Mouse (Mus musculus) CH12.LX (cell line): ENCODE measurements around the gene Grm2. TPM values are rescaled to one million over a fixed set of nuclear protein-coding genes. Genes with fewer than 3 reads are reported as not detected.

Experiments
- DNase-seq: peaks from one replicate; pipeline ENCODE4 v3.0.0-alpha.2; 2013; ENCODE audit errors: extremely low read depth
- H3K27ac ChIP-seq: 2 replicates; pipeline ENCODE4 v1.5.1; 2012; ENCODE audit warnings: low read depth, mild to moderate bottlenecking, control low read depth, moderate library complexity; ENCODE audit not compliant: insufficient read depth
- H3K27me3 ChIP-seq: replicated peaks from 2 replicates; pipeline ENCODE3; 2012; ENCODE audit warnings: inconsistent platforms
- H3K36me3 ChIP-seq, 2 experiments: replicated peaks in 1 of 2; 2 replicates each; pipeline versions ENCODE3 to v1.6.1; 2012; ENCODE audit warnings: inconsistent platforms in 1 of 2, low read length in 1 of 2, mild to moderate bottlenecking in 1 of 2, mixed read lengths in 1 of 2, moderate library complexity in 1 of 2; ENCODE audit not compliant: control insufficient read depth in 1 of 2, insufficient read depth in 1 of 2
- H3K4me1 ChIP-seq, 2 experiments: 2 replicates each; pipeline ENCODE4 v1.6.1; 2012; ENCODE audit warnings: inconsistent platforms in 1 of 2, moderate library complexity in 1 of 2; ENCODE audit not compliant: insufficient read depth in 2 of 2, control insufficient read depth in 1 of 2
- H3K4me2 ChIP-seq: 2 replicates; pipeline ENCODE4 v1.6.1; 2012; ENCODE audit warnings: low read depth, mild to moderate bottlenecking, control low read depth; ENCODE audit not compliant: poor library complexity, insufficient read depth, severe bottlenecking
- H3K4me3 ChIP-seq, 3 experiments: fragments of 150-350 bp in 1 of 3; sonication (generic) in 1 of 3; replicated peaks in 1 of 3; 2 replicates each; pipeline versions ENCODE3 to v1.5.1; 2011 to 2012; ENCODE audit warnings: low read depth in 2 of 3, low read length in 2 of 3, mild to moderate bottlenecking in 2 of 3, moderate library complexity in 2 of 3, control low read depth in 1 of 3, improper control_type of control experiment in 1 of 3, inconsistent platforms in 1 of 3, mixed read lengths in 1 of 3; ENCODE audit not compliant: poor library complexity in 1 of 3
- H3K79me2 ChIP-seq: replicated peaks from 2 replicates; pipeline ENCODE4 v1.6.1; 2012; ENCODE audit warnings: mild to moderate bottlenecking, moderate library complexity; ENCODE audit not compliant: control insufficient read depth, poor library complexity, insufficient read depth, severe bottlenecking; ENCODE audit errors: extremely low read depth
- H3K9ac ChIP-seq: 2 replicates; pipeline ENCODE4 v1.6.1; 2012; ENCODE audit warnings: low read depth, mild to moderate bottlenecking, control low read depth, moderate library complexity; ENCODE audit not compliant: insufficient read depth
- H3K9me3 ChIP-seq: replicated peaks from 2 replicates; pipeline ENCODE3; 2012; ENCODE audit warnings: low read length, inconsistent platforms, mixed read lengths
- BHLHE40 ChIP-seq: IDR thresholded peaks from 2 replicates; pipeline ENCODE4 v1.6.1; 2011; ENCODE audit warnings: mild to moderate bottlenecking, low read depth, low read length, improper control_type of control experiment
- CHD2 ChIP-seq: IDR thresholded peaks from 2 replicates; pipeline ENCODE4 v1.6.1; 2011; ENCODE audit warnings: low read length, improper control_type of control experiment
- CTCF ChIP-seq, 2 experiments: IDR thresholded peaks in 1 of 2; conservative IDR thresholded peaks in 1 of 2; 2 replicates each; pipeline ENCODE4 v1.5.1; 2011 to 2012; ENCODE audit warnings: low read depth in 2 of 2, low read length in 2 of 2, improper control_type of control experiment in 1 of 2, inconsistent platforms in 1 of 2, mild to moderate bottlenecking in 1 of 2, moderate library complexity in 1 of 2
- E2F4 ChIP-seq: IDR thresholded peaks from 2 replicates; pipeline ENCODE4 v1.6.1; 2011; ENCODE audit warnings: low read depth, low read length, improper control_type of control experiment; ENCODE audit not compliant: insufficient replicate concordance
- ELF1 ChIP-seq: IDR thresholded peaks from 2 replicates; pipeline ENCODE4 v1.6.1; 2014; ENCODE audit warnings: low read depth, mild to moderate bottlenecking, inconsistent platforms, low read length, improper control_type of control experiment
- EP300 ChIP-seq: IDR thresholded peaks from 2 replicates; pipeline ENCODE4 v1.6.1; 2011; ENCODE audit warnings: low read length, improper control_type of control experiment
- ETS1 ChIP-seq: conservative IDR thresholded peaks from 2 replicates; pipeline ENCODE4 v1.6.1; 2012; ENCODE audit warnings: low read depth, mild to moderate bottlenecking, inconsistent platforms, low read length, improper control_type of control experiment, moderate library complexity
- IRF4 ChIP-seq: IDR thresholded peaks from 2 replicates; pipeline ENCODE4 v1.6.1; 2014; ENCODE audit warnings: low read depth, mild to moderate bottlenecking, inconsistent platforms, low read length, improper control_type of control experiment
- JUND ChIP-seq: conservative IDR thresholded peaks from 2 replicates; pipeline ENCODE4 v1.6.1; 2011; ENCODE audit warnings: low read depth, low read length, improper control_type of control experiment
- KAT2A ChIP-seq: IDR thresholded peaks from 2 replicates; pipeline ENCODE4 v1.6.1; 2012; ENCODE audit warnings: low read length, improper control_type of control experiment, inconsistent platforms; ENCODE audit not compliant: insufficient replicate concordance
- MAFK ChIP-seq: IDR thresholded peaks from 2 replicates; pipeline ENCODE4 v1.6.1; 2011; ENCODE audit warnings: low read length, improper control_type of control experiment; ENCODE audit not compliant: insufficient replicate concordance
- MAX ChIP-seq: IDR thresholded peaks from 2 replicates; pipeline ENCODE4 v1.6.1; 2011; ENCODE audit warnings: low read length, improper control_type of control experiment
- MYC ChIP-seq: IDR thresholded peaks from 2 replicates; pipeline ENCODE4 v1.6.1; 2011; ENCODE audit warnings: low read depth, mild to moderate bottlenecking, improper control_type of control experiment, low read length
- NRF1 ChIP-seq: IDR thresholded peaks from 2 replicates; pipeline ENCODE4 v1.6.1; 2014; ENCODE audit warnings: low read depth, mild to moderate bottlenecking, inconsistent platforms, low read length, improper control_type of control experiment, moderate library complexity
- SIN3A ChIP-seq: IDR thresholded peaks from 2 replicates; pipeline ENCODE4 v1.6.1; 2012; ENCODE audit warnings: low read length, improper control_type of control experiment, inconsistent platforms
- SMC3 ChIP-seq: IDR thresholded peaks from 2 replicates; pipeline ENCODE4 v1.6.1; 2011; ENCODE audit warnings: low read depth, low read length, improper control_type of control experiment
- TBP ChIP-seq: conservative IDR thresholded peaks from 2 replicates; pipeline ENCODE4 v1.6.1; 2011; ENCODE audit warnings: low read depth, low read length, improper control_type of control experiment
- TCF12 ChIP-seq: IDR thresholded peaks from 2 replicates; pipeline ENCODE4 v1.6.1; 2014; ENCODE audit warnings: low read depth, mild to moderate bottlenecking, inconsistent platforms, low read length, improper control_type of control experiment
- UBTF ChIP-seq: IDR thresholded peaks from 2 replicates; pipeline ENCODE4 v1.6.1; 2012; ENCODE audit warnings: low read depth, mild to moderate bottlenecking, inconsistent platforms, low read length, improper control_type of control experiment, moderate library complexity
- ZC3H11A ChIP-seq: IDR thresholded peaks from 2 replicates; pipeline ENCODE4 v1.6.1; 2012; ENCODE audit warnings: low read depth, mild to moderate bottlenecking, inconsistent platforms, low read length, improper control_type of control experiment
- ZKSCAN1 ChIP-seq: IDR thresholded peaks from 2 replicates; pipeline ENCODE4 v1.6.1; 2012; ENCODE audit warnings: low read depth, inconsistent platforms, low read length, improper control_type of control experiment, borderline replicate concordance
- ZNF384 ChIP-seq: IDR thresholded peaks from 2 replicates; pipeline ENCODE4 v1.6.1; 2012; ENCODE audit warnings: low read depth, low read length, improper control_type of control experiment, inconsistent platforms
- dilution Hi-C: fragments of 300-500 bp; cut with MboI; formaldehyde crosslinking; loops from 2 replicates; pipeline ENCODE4 v1.14.3; 2020; ENCODE audit warnings: low sequenced_read_pairs; ENCODE audit not compliant: extremely low pct_unique_long_range_greater_than_20kb, extremely low pct_ligation_motif_present
- in situ Hi-C: fragments of 300-500 bp; cut with MboI; formaldehyde crosslinking; loops from 3 replicates; pipeline ENCODE4 v1.14.3; 2019; ENCODE audit warnings: low sequenced_read_pairs, low pct_ligation_motif_present, low pct_unique_long_range_greater_than_20kb, mixed read lengths
- polyA plus RNA-seq: library from polyadenylated mRNA; unstranded; fragments of >175 nt; gene quantifications from 2 replicates; pipeline ENCODE4 v1.2.1, GENCODE M21; 2012; ENCODE audit warnings: low read depth; ENCODE audit not compliant: insufficient read length
- total RNA-seq, 2 experiments: library from RNA; depleted of rRNA; stranded (reverse); fragments of 300-350 nt in 1 of 2; fragments of >200 nt in 1 of 2; gene quantifications; 2 replicates each; pipeline ENCODE4 v1.2.3; 2012 to 2014

Gene Grm2
- total and polyA plus RNA-seq, 3 experiments, result not detected

DNA sequence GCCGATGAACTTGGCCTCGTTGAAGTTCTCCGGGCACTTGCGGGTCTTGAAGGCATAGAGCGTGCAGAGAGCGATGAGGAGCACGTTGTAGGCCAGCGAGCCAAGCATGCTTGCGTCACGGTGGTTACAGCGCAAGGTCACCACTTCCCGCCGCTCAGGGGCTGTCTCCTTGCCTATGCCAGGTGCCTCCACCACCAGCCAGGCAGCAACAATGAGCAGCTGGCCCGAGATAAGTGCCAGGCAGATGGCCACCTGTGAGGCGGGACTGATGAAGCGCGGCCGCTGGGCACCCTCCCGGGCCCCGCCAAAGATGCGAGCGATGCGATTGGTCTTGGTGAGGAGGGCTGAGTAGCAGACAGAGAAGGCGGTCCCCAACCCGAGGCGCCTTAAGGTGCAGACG is 8.7 kb downstream of the Grm2 start:
- Histone ChIP-seq H3K27me3 (peaks cover 56% of the 10 kb centered on the region), H3K4me2 (no peak overlapping the region), H3K27ac (no peak overlapping the region), H3K4me1 (peaks cover 11 to 12% of the 10 kb centered on the region in 2 experiments)
- dilution Hi-C loops, result no loop called here
- TF ChIP-seq CHD2, result no peak
- no peak for TF ChIP-seq MYC
- no peak for TF ChIP-seq ELF1
- no peak for TF ChIP-seq IRF4
- no peak for TF ChIP-seq ETS1
- TF ChIP-seq TBP, result no peak
- TF ChIP-seq, all 38 proteins: peak for 0
- Histone ChIP-seq H3K4me3 (no peak overlapping the region), H3K79me2 (no peaks in the 10 kb centered on the region), H3K36me3 (no peaks in the 10 kb centered on the region), H3K9ac (no peak overlapping the region), H3K9me3 (peaks cover 22% of the 10 kb centered on the region)
- in situ Hi-C loops, result no loop called here
- DNase-seq, result no peak

DNA sequence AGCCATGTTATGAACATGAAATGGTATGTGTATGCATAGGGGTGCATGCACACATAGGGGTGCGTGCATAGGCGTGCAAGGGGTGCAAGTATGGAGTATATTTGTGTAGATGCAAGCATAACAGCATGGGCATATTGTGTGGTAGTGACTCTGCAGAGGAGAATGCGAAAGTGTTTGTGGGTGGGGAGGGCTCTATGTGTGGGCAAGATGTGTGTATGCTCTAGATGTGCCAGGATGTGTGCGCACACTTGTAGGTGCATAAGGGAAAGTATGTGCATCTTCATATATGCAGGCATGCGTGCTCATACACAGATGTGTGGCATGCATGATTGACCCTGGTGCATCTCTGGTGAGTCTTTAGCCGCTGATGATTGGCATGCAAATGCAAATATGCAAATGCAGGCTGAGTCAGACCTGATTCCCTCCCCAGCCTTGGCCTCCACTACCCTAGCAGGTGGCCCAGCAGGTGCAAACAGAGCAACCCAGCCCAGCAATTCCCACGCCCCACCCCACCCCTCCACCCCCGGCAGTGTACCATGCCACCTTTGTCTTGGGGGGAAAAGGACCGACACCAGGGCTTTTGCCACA is 10.1 kb downstream of the Grm2 start:
- Histone ChIP-seq H3K79me2 (no peaks in the 10 kb centered on the region), H3K27me3 (peaks cover 62% of the 10 kb centered on the region), H3K9ac (no peak overlapping the region), H3K4me3 (no peak overlapping the region), H3K9me3 (peaks cover 22% of the 10 kb centered on the region), H3K4me2 (no peak overlapping the region), H3K4me1 (peaks cover 11 to 12% of the 10 kb centered on the region in 2 experiments), H3K27ac (no peak overlapping the region), H3K36me3 (no peaks in the 10 kb centered on the region)
- dilution Hi-C loops, result no loop called here
- in situ Hi-C loops, result no loop called here
- DNase-seq, result peak; percentile 65
- TF ChIP-seq BHLHE40 (peak; percentile 92), CTCF (conservative IDR thresholded peaks at IDR 0.05 in 1 of 2, IDR thresholded peaks at IDR 0.05 in 1 of 2; ENCODE audit: low read depth in 2 of 2, low read length in 2 of 2) (no peak), TBP (no peak), ZC3H11A (no peak), JUND (no peak), ETS1 (peak; percentile 65), ELF1 (no peak), ZNF384 (no peak), EP300 (peak; percentile 69), UBTF (no peak), ZKSCAN1 (no peak), MYC (no peak), IRF4 (no peak), MAX (no peak), SIN3A (no peak), E2F4 (no peak), NRF1 (no peak), KAT2A (no peak), SMC3 (no peak), MAFK (no peak), TCF12 (peak; percentile 90)
